ENCODE assay signal across 17 mouse cellular contexts in genomic region chr17:83809197-83809829, GRCm38 (mm10). TPM values are rescaled to one million over a fixed set of nuclear protein-coding genes. Genes with fewer than 3 reads are reported as not detected.
DNase-seq lines count a peak whose midpoint lies in the region; ATAC-seq and TF ChIP-seq lines count a peak whose summit lies in the region.
"Had no signal": no experiment of that assay in that cellular context is flagged by ENCODE, and none has a peak within 500 bp of the region (broad histone marks: within the 10 kb centered on the region; RNA-seq: fewer than 3 reads in every experiment).

No protein-coding gene starts in this region.

- H3K9me3 ChIP-seq in E14TG2a.4 (ENCODE audit: low read length): no peaks in the 10 kb centered on the region
- H3K9me3 ChIP-seq: neural tube, embryonic 15.5 days had no signal

- H3K4me3 ChIP-seq in E14TG2a.4 (replicated peaks; ENCODE audit: low read length): peak overlapping the region; percentile 62
- H3K4me3 ChIP-seq: left cerebral cortex, adult 2 months; neural tube, embryonic 15.5 days had no signal

- TF ChIP-seq CTCF in E14TG2a.4 (conservative IDR thresholded peaks at IDR 0.05; ENCODE audit: low read length): no peak

- ATAC-seq in erythroid progenitor cell, adult 5-6 weeks (replicated peaks; ENCODE audit: low FRiP score, poor library complexity, severe bottlenecking): peak; percentile 83
- peak; percentile 81 for ATAC-seq in megakaryocyte-erythroid progenitor cell, adult 5-6 weeks (replicated peaks; ENCODE audit: low FRiP score, low TSS enrichment, poor library complexity, severe bottlenecking)
- no peak for ATAC-seq in cerebellum, adult (ENCODE audit: insufficient number of reproducible peaks, low FRiP score, low TSS enrichment)
- ATAC-seq: forebrain, embryonic 16.5 days; midbrain, embryonic 16.5 days had no signal

- H3K4me1 ChIP-seq in E14TG2a.4 (replicated peaks; ENCODE audit: low read depth, low read length): peaks cover 59% of the 10 kb centered on the region

- H3K36me3 ChIP-seq in E14TG2a.4 (ENCODE audit: insufficient read depth, low read length): peaks cover 20% of the 10 kb centered on the region

- DNase-seq in ES-CJ7 (ENCODE audit: low read depth, low spot score): peak; percentile 85
- DNase-seq in embryo, embryonic 9.5 days (ENCODE audit: extremely low spot score): no peak
- no peak for DNase-seq in layer of hippocampus, postnatal 10 days (ENCODE audit: low spot score in 2 of 2)
- DNase-seq: cerebellum, adult 11-12 months; heart, postnatal 36 days; kidney, adult 9 months; lung, adult 18-20 months; right cerebral cortex, postnatal 4 days; thymus, postnatal 36 days had no signal

- H3K27me3 ChIP-seq in E14TG2a.4 (ENCODE audit: insufficient read depth, low read length): no peaks in the 10 kb centered on the region
- H3K27me3 ChIP-seq: neural tube, embryonic 15.5 days had no signal

RNA-seq across cellular contexts. Expression of gene Haao, which starts 38.5 kb away (rescaled TPM):
- total RNA-seq in erythroid progenitor cell, adult 5-6 weeks (2015; ENCODE audit: low replicate concordance): 5.0 and 6.3 TPM in 2 replicates
- 2.7 and 3.0 TPM in 2 replicates for total RNA-seq in erythroid progenitor cell, adult 5-6 weeks (2017; ENCODE audit: low replicate concordance)
- 1.6 and 3.9 TPM in 2 replicates for total RNA-seq in megakaryocyte-erythroid progenitor cell, adult 5-6 weeks (2014; fragmentation: Nextera tagmentation)
- total RNA-seq in megakaryocyte-erythroid progenitor cell, adult 5-6 weeks (2017): 3.2 and 3.9 TPM in 2 replicates
- not detected for total RNA-seq in layer of hippocampus, postnatal 10 days (2021)
- total RNA-seq: left cerebral cortex, adult 2 months had no signal
